Mouse (Mus musculus) kidney, adult 11 months (tissue): Measurements from ENCODE around the gene Mgat5.

ENCODE experiments used
- DNase-seq: peaks from one replicate; pipeline ENCODE4 v3.0.0; 2022

Gene Mgat5

DNA sequence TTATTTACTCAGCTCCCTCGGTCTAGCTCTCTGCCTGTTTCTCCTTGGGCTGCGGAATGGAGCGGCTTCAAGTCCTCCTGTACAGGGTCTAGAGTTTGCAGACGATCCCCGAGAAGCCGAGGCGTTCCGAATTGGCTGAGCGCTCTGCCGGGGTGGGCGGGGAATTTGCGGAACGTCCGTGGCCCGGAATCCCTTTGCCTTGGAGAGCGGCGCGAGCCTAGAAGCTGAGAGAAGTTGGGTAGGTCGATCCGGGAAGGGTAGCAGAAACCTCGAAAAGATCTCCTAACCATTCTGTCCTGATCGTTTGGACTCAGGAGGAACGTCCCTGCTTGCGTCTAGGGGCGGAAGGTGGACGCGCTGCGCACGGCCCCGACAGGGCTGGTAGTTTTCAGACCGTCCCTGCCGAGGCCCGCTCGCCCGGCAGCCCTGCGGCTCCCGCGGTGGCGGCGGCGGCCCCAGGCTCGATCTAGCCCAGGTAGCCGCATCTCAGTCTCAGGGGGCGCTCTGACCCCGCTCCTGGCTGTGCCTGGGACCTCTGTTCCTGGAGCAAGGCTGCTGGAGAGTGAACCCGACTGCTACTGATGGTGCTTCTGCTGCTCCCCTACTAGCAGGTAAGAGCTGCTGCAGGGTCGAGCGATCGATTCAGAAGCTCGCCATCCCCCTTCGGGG, at the start of gene Mgat5:
Gene Mgat5 (plus strand): TSS at position 199 of the 669 bp plus-strand sequence.
- DNase-seq, result peak; percentile 91

GRCm38 (mm10) chr1:127160118-127160760, 44.6 kb upstream of the Mgat5 start:
- DNase-seq, result peak; percentile 74

DNA sequence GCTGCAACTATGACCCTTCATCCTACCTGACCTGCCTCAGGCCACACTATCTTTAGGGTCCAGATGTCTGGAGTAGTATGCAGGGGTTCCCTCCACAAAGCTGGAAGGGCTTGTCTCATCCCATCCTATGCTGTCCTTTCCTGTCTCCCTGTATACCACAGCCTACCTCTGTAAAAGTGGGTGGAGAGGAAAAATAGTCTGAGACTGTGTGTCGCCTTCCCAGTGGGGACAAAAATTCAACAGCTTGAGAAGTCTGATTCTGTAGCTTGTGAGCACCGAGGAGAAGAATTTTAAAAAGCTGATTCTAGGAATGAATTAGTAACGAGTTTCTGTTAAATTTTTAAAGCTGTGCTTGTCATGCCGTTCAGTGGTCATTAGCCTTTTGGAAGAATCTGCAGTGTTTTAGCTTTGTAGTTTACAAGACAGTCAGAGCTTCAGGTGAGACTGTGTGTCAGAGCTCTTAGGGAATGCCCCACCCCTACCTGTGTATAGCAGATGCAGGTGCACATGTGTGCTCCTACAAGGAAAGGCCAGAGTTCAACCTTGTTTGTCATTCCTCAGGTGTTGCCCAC, 40.1 kb upstream of the Mgat5 start:
- DNase-seq, result peak; percentile 14

- DNase-seq, result no peak
Observed at GRCm38 (mm10) chr1:127166521-127166920, 38.3 kb upstream of the Mgat5 start.

DNA sequence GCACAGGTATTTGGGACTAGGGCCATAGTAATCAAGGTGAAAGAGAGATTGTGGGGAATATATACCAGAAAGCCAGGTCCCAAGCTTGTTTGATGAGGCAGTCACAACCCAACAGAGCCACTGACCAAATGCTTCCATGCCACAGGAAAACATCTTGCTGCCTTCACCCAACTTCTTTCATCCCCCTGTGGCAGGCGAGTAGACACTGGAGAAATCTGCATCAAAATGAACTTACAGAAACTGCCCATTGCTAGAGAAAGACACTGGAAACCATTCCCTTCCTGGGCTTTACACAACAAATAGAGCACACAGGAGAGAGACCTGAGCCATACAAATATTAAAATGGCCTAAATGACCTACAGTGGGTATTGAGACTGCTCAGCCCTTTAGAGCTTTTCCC, 37.2 kb upstream of the Mgat5 start:
- no peak for DNase-seq

DNA sequence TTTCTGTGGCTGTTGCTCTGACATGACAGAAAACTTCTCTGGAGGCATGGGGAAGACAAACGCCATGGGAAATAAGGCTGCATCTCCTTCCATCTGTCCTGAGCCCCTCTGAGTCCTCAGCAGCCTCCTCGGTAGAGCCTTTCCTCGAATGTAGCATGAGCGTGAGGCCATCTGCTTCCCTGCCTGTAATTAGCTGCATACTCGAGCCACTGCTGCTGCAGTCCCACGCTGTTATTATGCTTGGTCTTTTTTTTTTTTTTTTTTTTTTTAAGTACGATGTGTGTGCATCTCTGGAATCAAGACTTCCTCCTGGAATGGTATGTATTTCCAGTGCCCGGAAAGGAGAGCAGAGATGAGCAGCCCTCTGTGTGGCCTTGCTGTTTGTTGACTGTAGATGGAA, 36.6 kb upstream of the Mgat5 start:
- DNase-seq, result no peak

DNA sequence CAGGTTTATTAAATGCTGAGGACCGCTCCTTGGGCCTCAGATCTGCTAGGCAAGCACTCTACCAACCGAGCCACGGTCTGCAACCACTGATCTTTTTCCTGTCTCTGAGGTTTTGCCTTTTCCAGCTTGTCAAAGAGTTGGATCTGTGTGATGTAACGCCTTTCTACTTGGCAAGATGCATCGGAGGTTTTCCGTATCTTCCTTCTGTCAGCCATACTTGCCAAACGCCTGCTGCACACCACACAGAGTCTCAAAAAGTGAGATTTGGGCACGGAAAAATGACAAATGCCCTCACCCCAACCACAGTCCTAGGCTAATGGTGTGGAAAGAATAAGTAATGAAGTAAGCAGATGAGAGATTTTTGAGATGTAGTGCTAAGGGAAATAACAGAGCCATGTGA, 35.3 kb upstream of the Mgat5 start:
- DNase-seq, result no peak

- no peak for DNase-seq
Observed at GRCm38 (mm10) chr1:127171361-127171760, 33.5 kb upstream of the Mgat5 start.

GRCm38 (mm10) chr1:127173448-127173847, 31.4 kb upstream of the Mgat5 start:
- DNase-seq, result no peak

DNA sequence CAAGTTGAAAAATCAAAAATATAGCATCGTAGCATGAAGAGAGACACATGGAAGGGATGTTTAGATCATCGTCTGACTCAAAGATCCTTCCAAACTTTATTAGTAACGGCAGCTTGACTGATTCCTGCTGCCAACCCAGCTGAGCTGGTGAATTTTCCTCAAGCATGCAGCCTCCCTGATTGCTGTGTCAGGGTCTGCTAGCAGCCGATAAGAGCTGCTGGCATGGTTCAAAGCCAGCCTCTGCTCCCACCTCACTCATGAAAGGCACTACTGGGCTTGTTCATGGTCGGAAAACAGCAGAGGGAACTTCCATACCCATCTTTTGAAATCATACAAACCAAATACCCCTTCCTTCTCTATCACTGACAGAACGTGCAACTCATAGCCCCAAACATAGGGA, 12.4 kb upstream of the Mgat5 start:
- DNase-seq, result no peak

GRCm38 (mm10) chr1:127199186-127199585, 5.6 kb upstream of the Mgat5 start:
- peak; percentile 79 for DNase-seq

GRCm38 (mm10) chr1:127202360-127202759, 2.5 kb upstream of the Mgat5 start:
- no peak for DNase-seq

DNA sequence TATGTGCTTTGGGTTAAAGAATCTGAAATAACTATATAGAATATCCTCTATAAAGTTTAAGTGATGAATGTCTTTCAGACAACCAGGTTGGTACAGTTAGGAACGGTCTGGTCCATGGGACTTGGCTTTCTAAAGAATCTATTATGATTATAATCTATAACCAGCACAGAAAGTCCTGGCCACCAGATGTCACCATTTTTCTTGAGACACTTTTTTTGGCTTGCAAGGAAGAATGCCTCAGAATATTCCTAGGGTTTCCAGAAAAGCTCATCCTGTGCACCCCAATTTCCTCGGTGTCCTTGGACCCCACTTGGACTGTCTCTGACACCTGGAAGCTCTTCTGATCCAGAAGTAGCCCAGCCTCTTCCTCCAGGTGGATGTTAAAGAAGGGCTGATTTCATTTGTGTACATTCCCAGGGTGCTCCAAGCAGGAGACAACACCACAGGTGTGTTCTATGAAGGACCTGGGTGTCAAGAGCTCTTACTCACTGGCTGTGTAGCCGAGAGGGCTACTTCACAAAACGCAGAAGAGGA, 1.5 kb upstream of the Mgat5 start:
- DNase-seq, result no peak

DNA sequence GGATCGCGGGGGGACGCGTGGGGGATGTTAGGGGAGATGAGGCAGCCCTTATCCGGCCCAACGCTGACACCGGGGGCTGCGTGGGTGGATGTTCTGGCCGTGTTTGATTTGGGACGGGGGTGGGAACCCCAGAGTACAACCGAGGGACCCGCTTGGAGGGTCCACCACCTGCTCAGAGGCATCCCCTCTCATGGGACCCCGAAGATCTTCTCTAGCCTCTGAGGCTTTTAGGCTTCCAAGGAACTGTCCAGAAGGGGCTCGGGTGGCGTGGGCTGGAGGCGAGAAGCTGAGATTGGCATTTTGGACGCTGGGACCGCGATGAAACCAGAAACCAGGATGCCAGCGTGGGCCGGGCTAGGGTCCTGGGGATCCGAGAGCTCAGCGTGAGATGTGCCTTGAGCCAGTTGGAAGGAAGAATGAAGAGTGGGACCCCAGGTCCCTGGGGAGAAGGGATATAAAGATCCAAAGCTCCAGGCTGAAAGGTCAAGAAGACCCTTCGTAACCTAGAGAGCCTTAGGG, 745 bp downstream of the Mgat5 start:
- no peak for DNase-seq

DNA sequence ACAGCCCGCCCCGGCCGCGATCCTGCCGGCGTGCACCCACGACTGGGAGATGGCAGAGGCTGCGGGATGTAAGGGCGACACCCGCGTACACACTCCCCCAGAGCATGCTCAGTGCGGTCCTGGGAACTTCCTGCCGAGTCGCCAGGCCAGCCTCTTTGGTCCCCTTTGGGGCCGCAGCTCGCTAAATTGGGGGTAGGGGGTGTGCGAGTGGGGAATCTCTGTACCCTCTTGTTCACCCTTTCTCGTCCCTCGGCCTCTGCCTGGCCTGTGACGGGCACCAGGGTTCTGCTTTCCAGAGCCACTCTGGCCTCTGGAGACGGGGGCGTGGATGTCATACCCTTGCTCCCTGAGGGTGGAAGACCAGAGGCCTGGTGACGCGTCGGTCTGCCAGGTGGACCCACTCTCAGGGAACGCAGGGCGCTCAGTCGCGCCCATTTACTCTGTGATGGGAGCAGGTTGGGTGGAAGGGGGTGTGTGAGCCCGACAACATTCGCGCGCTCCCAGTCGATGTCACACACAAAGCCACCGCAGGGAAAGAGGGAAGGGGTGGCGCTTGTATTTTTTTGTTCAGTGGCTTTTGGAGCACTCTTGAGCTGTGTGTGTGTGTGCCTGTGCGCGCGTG, 1.3 kb downstream of the Mgat5 start:
- DNase-seq, result peak; percentile 36

DNA sequence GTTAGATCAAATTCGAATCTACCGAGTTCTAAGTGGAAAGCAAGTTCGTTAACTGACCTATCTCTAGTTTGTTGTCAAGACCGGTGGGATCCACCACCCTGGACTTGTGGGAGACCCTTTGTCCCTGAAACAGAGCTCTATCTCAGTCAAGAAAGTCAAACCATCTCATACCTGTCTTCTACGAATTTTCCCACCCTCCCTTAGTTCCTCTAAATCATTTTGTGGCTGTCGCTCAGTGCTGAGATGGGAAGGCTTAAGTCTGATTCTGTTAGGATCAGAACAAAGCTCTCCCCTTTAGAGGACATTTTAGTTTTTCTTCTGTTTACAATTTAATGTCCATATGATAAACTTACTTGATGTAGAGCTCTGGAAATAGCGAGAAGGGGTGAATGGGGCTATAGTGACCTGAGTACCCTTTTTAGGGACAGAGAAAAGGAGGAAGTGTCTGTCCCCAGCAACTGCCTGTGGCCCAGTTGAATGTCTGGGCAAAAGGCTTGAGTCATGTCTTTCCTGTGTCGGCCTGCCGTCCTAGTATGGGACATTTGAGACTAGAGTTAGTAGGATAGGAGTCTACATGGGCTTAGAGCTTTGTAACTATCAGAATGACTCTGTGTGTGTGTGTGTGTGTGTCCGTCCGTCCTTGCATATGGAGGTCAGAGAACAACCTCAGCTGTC, 2.2 kb downstream of the Mgat5 start:
- no peak for DNase-seq

DNA sequence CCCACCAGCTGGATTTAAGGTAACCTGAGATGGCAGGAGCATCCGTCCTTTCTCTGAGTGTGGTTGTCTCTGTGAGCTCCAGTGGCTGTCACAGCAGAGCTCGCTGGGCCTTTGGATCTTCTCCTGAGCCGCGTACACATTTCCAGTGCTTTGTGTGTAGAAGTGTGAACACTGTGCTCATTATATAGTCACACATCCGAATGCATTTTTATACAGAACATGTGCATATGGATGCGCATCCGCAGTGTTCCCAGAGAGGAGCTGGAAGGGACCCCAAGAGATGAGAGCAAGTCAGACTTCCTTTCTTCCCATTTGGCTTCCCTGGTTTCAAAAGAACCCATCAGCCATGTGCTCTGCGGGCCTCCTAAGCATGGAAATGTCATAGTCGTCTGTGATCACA, 3.4 kb downstream of the Mgat5 start:
- no peak for DNase-seq

DNA sequence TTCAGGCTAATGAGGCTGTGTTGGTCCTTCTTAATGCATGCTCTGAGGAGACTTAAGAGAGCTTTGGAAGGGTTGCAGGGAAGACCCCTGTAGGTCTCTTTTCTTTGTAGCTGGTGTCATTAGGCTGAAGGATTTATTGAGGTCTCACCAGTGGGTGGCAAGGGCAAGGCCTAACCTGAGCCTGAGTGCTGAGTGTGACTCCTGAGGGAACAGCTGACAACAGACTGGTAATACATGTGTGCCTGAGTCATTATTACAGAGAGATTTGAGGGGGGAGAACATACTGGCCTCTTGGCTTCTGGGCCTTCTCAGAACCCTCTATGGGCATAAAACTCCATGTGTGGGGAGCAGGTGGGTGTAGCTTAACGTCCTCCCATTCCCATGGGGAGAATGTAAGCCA, 8.0 kb downstream of the Mgat5 start:
- no peak for DNase-seq

GRCm38 (mm10) chr1:127213434-127213833, 8.6 kb downstream of the Mgat5 start:
- DNase-seq, result no peak

GRCm38 (mm10) chr1:127214585-127215232, 9.9 kb downstream of the Mgat5 start:
- DNase-seq, result no peak

DNA sequence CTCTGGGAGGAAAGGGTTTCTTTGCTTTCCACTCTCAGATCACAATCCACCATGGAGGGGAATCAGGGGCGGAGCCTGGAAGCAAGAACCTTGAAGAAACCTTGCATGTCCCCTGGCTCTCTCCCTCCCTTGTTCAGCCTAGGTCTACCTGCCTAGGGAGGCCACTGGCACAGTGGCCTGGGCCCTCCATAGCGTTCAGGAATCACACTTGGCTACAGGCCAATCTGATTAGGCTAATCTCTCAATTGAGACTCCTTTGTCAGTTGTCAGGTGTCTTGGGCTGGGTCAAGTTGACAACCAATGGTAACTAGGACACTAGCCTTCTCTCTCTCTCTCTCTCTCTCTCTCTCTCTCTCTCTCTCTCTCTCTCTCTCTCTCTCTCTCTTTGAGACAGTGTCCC, 12.2 kb downstream of the Mgat5 start:
- DNase-seq, result no peak

DNA sequence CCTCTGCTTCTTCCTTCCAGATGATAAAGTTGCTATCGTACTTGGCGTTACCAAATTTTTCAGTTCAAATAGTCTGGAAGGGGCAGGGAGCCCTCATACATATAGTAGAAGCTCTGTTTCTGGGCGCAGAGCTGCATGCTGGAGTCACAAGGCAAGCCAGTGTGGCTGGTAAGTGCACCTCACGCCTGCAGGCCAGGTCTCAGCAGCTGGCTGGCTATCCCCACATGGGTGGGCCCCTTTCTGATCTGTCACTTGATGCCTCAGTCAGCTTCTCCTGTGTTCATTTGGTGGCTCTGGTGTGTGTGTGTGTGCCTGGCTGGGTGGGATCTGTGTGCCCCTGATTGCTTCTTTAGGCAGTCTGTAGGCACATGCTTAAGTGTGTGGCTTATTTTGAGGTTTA, 12.8 kb downstream of the Mgat5 start:
- DNase-seq, result no peak
